ENCODE assay signal across 8 mouse cellular contexts in genomic region chr10:75794880-75795279, GRCm38 (mm10). TPM values are rescaled to one million over a fixed set of nuclear protein-coding genes. Genes with fewer than 3 reads are reported as not detected.
A peak's percentile ranks its signal among the peaks of the same experiment; 100 is the strongest.
DNase-seq lines count a peak whose midpoint lies in the region; ATAC-seq lines count a peak whose summit lies in the region.
"Had no signal": no experiment of that assay in that cellular context is flagged by ENCODE, and none has a peak within 500 bp of the region (broad histone marks: within the 10 kb centered on the region; RNA-seq: fewer than 3 reads in every experiment).

No protein-coding gene starts in this region.

- peak overlapping the region; percentile 63 for H3K27ac ChIP-seq in liver, embryonic 16.5 days (ENCODE audit: low read length)

- peaks cover 14% of the 10 kb centered on the region for H3K4me1 ChIP-seq in liver, embryonic 16.5 days (ENCODE audit: control insufficient read depth, low read depth, low read length)

- H3K36me3 ChIP-seq in liver, embryonic 16.5 days (ENCODE audit: control insufficient read depth, insufficient read depth) = no peaks in the 10 kb centered on the region

- peak overlapping the region; percentile 15; the same call in 1 of the 2 replicates for H3K9ac ChIP-seq in liver, embryonic 16.5 days (ENCODE audit: low read depth, low read length)

- no peak for ATAC-seq in liver, embryonic 16.5 days (ENCODE audit: low read depth)

- WGBS in liver, embryonic 16.5 days (ENCODE audit: insufficient replicate concordance) = 30% methylated on average over 3 of the region's 3 CpGs

- H3K27me3 ChIP-seq in liver, embryonic 16.5 days (ENCODE audit: control insufficient read depth, insufficient read depth, low read depth, low read length) = no peaks in the 10 kb centered on the region

- no peaks in the 10 kb centered on the region for H3K9me3 ChIP-seq in liver, embryonic 16.5 days (replicated peaks; ENCODE audit: control insufficient read depth, low read length)

- peak; percentile 12 for DNase-seq in 3134 (ENCODE audit: extremely low read depth, insufficient read length, low spot score)
- DNase-seq in Muller cell, postnatal 12 days (ENCODE audit: inconsistent ontology term) = peak; percentile 83
- DNase-seq in kidney, adult 18-20 months = peak; percentile 71
- no peak for DNase-seq in cerebellum, adult 8-10 months
- no peak for DNase-seq in cerebellum, adult 9-10 months
- no peak for DNase-seq in gastrocnemius, adult 18-20 months (ENCODE audit: low spot score)

- H3K4me3 ChIP-seq in liver, embryonic 16.5 days (ENCODE audit: low read depth, low read length) = peak overlapping the region; percentile 28; the same call in 1 of the 2 replicates

- peak overlapping the region; percentile 38 for H3K4me2 ChIP-seq in liver, embryonic 16.5 days (ENCODE audit: low read depth, low read length)

RNA-seq across cellular contexts. Expression of gene Gstt1, which starts 3.5 kb away (rescaled TPM):
- 181 and 217 TPM in 2 replicates for polyA plus RNA-seq in liver, embryonic 16.5 days (2015; fragmentation: Nextera tagmentation; extraction: Ambion mirVana)
- total RNA-seq in gastrocnemius, adult 18-20 months (2021) = 1 to 10 TPM; 6.0 to 8.0 TPM

RNA-seq across cellular contexts. Expression of gene Gstt3, which starts 13.7 kb away (rescaled TPM):
- 14.1 and 16.3 TPM in 2 replicates for polyA plus RNA-seq in liver, embryonic 16.5 days (2015; fragmentation: Nextera tagmentation; extraction: Ambion mirVana)
- 1 to 10 TPM; 1.8 to 2.5 TPM for total RNA-seq in gastrocnemius, adult 18-20 months (2021)

RNA-seq across cellular contexts. Expression of gene Gm20441, which starts 14.1 kb away (rescaled TPM):
- 0.18 TPM in 1 of 2 replicates, not detected in the other for polyA plus RNA-seq in liver, embryonic 16.5 days (2015; fragmentation: Nextera tagmentation; extraction: Ambion mirVana)
- not detected for total RNA-seq in gastrocnemius, adult 18-20 months (2021)
- polyA plus RNA-seq: stomach, embryonic 16.5 days had no signal

RNA-seq across cellular contexts. Expression of gene Ddt, which starts 21.7 kb away (rescaled TPM):
- 222 and 239 TPM in 2 replicates for polyA plus RNA-seq in liver, embryonic 16.5 days (2015; fragmentation: Nextera tagmentation; extraction: Ambion mirVana)
- 10 to 100 TPM; 30.6 to 38.3 TPM for total RNA-seq in gastrocnemius, adult 18-20 months (2021)

RNA-seq across cellular contexts. Expression of gene Gstt4, which starts 27.5 kb away (rescaled TPM):
- polyA plus RNA-seq in liver, embryonic 16.5 days (2015; fragmentation: Nextera tagmentation; extraction: Ambion mirVana) = not detected in 2 replicates
- not detected for total RNA-seq in gastrocnemius, adult 18-20 months (2021)
- polyA plus RNA-seq: stomach, embryonic 16.5 days had no signal

Comparison
In these comparisons a context has a peak if more than half of its experiments do, and no peak if none do; other contexts are left out.
1. DNase-seq: peak in 3134 (single experiment), Muller cell, postnatal 12 days (single experiment) and kidney, adult 18-20 months (single experiment); none in cerebellum, adult 8-10 months (single experiment), cerebellum, adult 9-10 months (single experiment) and gastrocnemius, adult 18-20 months (single experiment).